Mouse (Mus musculus): Measurements from ENCODE around the gene Gnpnat1.

Gnpnat1 gene

DNA sequence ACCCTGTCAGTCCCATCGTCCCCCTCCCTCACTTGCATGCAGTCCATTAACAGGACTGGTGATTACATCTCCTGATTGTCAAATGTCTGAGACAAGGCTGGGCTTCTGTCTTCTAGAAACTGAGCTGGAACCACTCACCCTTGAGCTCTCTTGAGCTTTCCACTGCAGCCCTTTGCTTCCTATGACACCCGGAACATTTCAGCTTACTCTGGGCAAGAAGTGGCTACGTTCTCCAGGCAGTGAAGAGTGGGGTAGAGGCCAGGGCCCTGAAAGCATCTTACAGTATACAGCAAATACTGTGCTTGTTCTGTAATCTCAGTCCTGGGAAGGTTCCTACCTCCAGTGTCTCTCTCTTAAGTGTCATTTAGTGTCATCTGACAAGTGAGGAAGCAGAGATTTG is 15.5 kb downstream of the Gnpnat1 start:
- no peak for DNase-seq

- DNase-seq = peak; percentile 92
Observed at GRCm38 (mm10) chr14:45388345-45389181, 16.1 kb downstream of the Gnpnat1 start.

- DNase-seq = no peak
Observed at GRCm38 (mm10) chr14:45387480-45387879, 17.2 kb downstream of the Gnpnat1 start.

- no peak for DNase-seq
Observed at GRCm38 (mm10) chr14:45385596-45385995, 19.1 kb downstream of the Gnpnat1 start.

GRCm38 (mm10) chr14:45382912-45383311 is 21.8 kb downstream of the Gnpnat1 start:
- DNase-seq = no peak

DNA sequence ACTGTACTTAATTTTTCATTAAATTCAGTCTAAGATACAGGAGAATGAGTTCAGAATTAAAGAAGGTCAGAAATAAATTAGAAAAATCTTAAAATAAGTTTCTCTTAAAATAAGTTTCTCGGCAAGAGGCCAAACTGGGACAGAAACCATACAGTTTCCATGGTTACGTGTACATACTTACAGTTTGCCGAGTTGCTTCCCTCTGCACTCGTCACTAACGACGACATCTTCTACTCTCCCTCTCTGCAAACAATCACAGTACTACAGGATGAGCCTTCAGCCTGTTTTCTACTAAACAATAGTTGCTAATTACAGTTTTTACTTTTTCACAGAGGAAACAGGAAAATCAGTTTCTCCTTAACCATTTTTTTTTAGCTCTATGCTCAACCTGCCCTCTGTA is 24.0 kb downstream of the Gnpnat1 start:
- no peak for DNase-seq

DNA sequence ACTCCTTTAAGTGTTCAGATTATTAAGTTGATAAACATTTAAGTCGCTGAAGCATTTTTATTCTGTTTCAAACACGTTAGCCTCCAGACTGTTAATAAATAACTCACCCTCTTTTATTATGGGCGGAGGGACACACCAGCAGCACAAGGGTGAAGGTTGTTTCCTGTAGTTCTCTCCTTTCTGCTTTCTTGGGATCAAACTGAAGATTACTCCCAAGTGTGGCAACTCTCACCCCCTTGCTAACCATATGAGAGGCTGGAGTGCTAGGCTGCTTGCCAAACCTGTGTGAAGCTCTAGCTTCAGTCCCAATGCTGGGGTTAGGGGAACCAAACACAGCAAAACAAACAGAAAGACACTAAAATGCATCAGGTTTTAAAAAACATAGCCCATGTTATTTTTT is 25.9 kb downstream of the Gnpnat1 start:
- peak; percentile 42 for DNase-seq

GRCm38 (mm10) chr14:45365196-45365587 is 39.5 kb downstream of the Gnpnat1 start:
- no peak for DNase-seq

DNA sequence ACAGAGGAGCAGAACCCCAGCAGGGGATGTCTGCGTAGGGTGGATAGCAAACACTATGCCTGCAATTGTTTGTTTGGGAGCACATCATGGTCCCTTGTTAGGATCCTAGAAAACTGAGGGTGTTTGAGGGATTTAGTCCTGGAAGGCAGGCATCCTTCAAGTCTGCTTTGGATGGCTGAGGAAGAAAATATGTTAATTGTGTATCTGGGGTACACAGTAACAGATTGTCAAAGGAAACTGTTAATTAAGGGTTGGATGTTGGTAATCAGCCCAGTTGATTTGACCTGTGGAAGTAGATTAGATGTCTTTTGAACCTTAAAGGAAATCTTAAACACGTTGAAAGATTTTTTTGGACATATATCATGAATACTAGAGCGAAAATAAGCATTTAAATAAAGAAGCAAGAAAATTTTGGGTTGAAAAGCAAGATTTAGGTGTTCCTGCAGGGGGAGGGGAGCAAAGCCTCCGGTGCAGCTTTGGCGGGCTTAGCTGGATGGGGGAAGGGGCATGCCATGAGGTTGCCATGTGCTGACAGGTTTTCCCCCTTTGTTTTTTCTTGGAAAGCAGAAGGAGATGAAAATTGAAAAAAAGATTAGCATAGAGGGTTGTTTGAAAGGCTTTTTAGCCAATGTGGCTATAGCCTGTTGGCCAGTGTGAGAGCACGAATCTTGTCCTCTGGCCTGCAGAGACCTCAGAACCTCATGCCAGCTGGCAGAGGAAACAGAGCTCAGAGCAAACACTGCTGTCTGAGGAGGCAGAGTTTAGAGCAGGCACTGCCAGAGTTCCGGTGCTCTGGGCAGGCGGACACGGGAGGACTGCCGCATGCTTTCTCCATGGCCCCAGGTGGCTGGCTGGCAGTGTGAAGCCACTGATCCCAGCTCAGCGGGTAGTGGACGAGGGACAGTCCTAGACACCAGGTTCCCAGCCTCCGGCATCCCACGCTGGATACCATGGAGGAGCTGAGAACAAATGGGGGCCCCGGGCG is 40.2 kb downstream of the Gnpnat1 start:
- DNase-seq = peak; percentile 54

- DNase-seq = peak; percentile 94
Observed at GRCm38 (mm10) chr14:45350931-45351859, 53.5 kb downstream of the Gnpnat1 start, which contains the start of gene Styx. Styx (plus strand) TSS chr14:45351093.

GRCm38 (mm10) chr14:45329589-45330181 is 75.0 kb downstream of the Gnpnat1 start, which contains the start of gene Psmc6:
Psmc6 (plus strand) TSS chr14:45329788.
- DNase-seq = peak; percentile 92

DNA sequence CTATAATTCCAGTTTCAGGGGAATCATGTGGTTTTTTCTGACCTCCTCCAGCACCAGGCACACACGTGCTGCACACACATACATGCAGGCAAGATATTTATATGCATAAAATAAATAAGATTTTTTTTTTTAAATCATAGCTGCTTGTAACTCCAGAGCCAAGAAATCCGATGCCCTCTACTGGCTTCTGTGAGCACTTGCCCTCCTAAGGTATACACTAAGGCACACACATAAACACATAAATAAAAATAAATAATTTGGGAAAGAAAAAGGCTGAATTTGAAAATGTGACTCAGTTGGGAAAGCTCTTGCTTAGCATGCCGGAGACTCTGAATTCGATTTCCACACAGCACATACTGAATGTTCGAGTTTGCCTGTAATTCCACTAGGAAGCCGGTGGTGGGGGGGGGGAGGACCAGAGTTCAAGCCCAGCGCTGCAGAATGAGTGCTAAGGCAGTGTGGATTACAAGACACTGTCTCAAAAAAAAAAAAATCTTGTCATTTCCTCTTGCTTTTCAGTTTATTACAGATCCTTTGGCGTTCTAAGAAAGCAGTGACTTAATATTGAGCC is 75.6 kb downstream of the Gnpnat1 start:
- DNase-seq = no peak

- DNase-seq = no peak
Observed at GRCm38 (mm10) chr14:45328072-45328713, 76.5 kb downstream of the Gnpnat1 start.

All from kidney, adult 11 months (tissue).